Mouse (Mus musculus) stomach, embryonic 14.5 days (tissue): ENCODE measurements around the gene Timp3. TPM values are rescaled to one million over a fixed set of nuclear protein-coding genes. Genes with fewer than 3 reads are reported as not detected.
A peak's percentile ranks its signal among the peaks of the same experiment; 100 is the strongest.

Source experiments
- ATAC-seq: fragments of 200-750 bp; cut with Nextera tagmentation; 2 replicates; pipeline ENCODE4 v1.8.0; 2017; ENCODE audit warnings: low read depth, moderate TSS enrichment; ENCODE audit not compliant: insufficient number of reproducible peaks, insufficient read depth, low FRiP score
- H3K27ac ChIP-seq: fragments of 300-500 bp; sonication (generic); 2 replicates; pipeline ENCODE4 v1.5.1; 2014; ENCODE audit warnings: mild to moderate bottlenecking, low read length, moderate library complexity, mixed read lengths
- H3K27me3 ChIP-seq: fragments of 300-500 bp; sonication (generic); 2 replicates; pipeline ENCODE4 v1.6.1; 2014; ENCODE audit warnings: low read length, control low read depth, mixed read lengths; ENCODE audit not compliant: control insufficient read depth, insufficient read depth
- H3K36me3 ChIP-seq: fragments of 300-500 bp; sonication (generic); 2 replicates; pipeline ENCODE4 v1.6.1; 2014; ENCODE audit warnings: mild to moderate bottlenecking, control low read depth, low read length, moderate library complexity, mixed read lengths; ENCODE audit not compliant: control insufficient read depth, insufficient read depth
- H3K4me1 ChIP-seq: fragments of 300-500 bp; sonication (generic); 2 replicates; pipeline ENCODE4 v1.6.1; 2014; ENCODE audit warnings: low read length, control low read depth, mixed read lengths; ENCODE audit not compliant: control insufficient read depth, insufficient read depth
- H3K4me2 ChIP-seq: fragments of 300-500 bp; sonication (generic); replicated peaks from 2 replicates; pipeline ENCODE4 v1.6.1; 2014; ENCODE audit warnings: low read depth, low read length, control low read depth
- H3K4me3 ChIP-seq: fragments of 300-500 bp; sonication (generic); 2 replicates; pipeline ENCODE4 v1.5.1; 2014; ENCODE audit warnings: low read depth, low read length, control low read depth
- H3K9ac ChIP-seq: fragments of 300-500 bp; sonication (generic); replicated peaks from 2 replicates; pipeline ENCODE4 v1.6.1; 2014; ENCODE audit warnings: low read depth, mild to moderate bottlenecking, control low read depth, low read length, moderate library complexity, mixed read lengths
- H3K9me3 ChIP-seq: fragments of 300-500 bp; sonication (generic); 2 replicates; pipeline ENCODE4 v1.6.1; 2016; ENCODE audit warnings: low read depth, low read length, control low read depth; ENCODE audit not compliant: control insufficient read depth
- WGBS: fragments of 180-500 bp; shearing (Covaris S2); extraction: QIAGEN DNeasy Blood & Tissue Kit; methylation state at CpG from one replicate; pipeline ENCODE4 v1.1.7; 2014; 5-methylcytosine and 5-hydroxymethylcytosine counted together
- polyA plus RNA-seq: library from polyadenylated mRNA; unstranded; fragments of >200 nt; fragmentation: Nextera tagmentation; extraction: Ambion mirVana; gene quantifications from 2 replicates; pipeline ENCODE4 v1.2.1, GENCODE M21; 2014

The Timp3 gene
- polyA plus RNA-seq, 1 experiment from 2014 or later = 88.0 TPM

DNA sequence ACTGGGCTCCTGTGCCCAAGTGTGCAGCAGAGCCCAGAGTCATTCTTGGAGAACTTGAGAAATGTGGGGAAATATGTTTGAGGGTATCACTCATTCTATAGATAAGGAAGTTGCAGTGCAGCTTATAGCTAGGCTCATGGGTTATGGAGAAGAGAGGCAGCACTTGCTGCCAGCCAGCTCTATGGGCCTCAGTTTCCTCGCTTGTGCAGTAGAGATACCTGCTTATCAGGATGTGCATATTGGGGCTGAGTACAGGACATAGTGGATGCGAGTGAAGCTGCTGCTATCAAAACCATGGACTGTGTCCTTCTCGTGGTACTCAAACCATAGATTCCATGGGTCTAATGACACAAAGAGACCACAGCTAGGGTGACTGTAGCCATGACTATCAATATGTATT is 52.3 kb downstream of the Timp3 start:
- WGBS = 89% methylated on average over 3 of the region's 3 CpGs
- no peak for ATAC-seq
- Histone ChIP-seq H3K27ac (no peak overlapping the region), H3K9ac (no peak overlapping the region), H3K4me1 (no peaks in the 10 kb centered on the region), H3K4me3 (no peak overlapping the region), H3K9me3 (no peaks in the 10 kb centered on the region), H3K4me2 (no peak overlapping the region), H3K27me3 (no peaks in the 10 kb centered on the region), H3K36me3 (no peaks in the 10 kb centered on the region)

DNA sequence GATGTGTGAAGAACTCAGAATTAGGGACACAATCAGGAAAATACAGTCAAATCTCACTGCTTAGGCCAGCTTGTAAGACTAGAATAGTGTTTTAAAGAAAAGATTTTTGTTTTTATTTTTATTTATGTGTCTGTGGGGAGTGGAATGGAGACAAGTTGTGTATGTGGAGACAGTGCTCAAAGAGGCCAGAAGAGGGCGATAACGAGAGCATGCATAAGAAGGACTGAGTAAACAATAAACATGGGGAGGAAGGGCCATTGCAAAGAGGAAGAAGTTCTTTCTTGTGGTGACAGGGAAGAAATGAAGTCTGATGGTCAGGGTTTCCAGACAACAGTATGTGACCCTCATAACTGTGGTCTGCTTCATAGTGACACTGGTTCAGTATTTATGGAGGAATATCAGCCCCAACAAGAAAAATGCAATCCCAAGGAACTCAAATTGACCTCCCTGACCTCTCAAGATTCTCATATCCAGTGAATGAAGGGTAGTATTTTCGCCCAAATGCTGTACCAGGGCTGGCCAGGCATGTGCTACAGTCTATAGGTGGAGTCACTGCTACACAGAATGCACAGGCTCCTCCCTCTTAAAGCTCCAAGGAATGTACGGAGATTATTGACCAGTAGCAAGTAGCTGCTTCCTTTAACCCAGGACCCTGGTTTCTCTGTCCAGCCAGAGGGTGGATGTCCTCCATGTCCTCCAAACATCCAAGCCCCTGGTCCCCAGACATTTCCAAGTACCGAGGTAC is 56.8 kb downstream of the Timp3 start:
- WGBS = 60% methylated on average over 5 of the region's 5 CpGs

DNA sequence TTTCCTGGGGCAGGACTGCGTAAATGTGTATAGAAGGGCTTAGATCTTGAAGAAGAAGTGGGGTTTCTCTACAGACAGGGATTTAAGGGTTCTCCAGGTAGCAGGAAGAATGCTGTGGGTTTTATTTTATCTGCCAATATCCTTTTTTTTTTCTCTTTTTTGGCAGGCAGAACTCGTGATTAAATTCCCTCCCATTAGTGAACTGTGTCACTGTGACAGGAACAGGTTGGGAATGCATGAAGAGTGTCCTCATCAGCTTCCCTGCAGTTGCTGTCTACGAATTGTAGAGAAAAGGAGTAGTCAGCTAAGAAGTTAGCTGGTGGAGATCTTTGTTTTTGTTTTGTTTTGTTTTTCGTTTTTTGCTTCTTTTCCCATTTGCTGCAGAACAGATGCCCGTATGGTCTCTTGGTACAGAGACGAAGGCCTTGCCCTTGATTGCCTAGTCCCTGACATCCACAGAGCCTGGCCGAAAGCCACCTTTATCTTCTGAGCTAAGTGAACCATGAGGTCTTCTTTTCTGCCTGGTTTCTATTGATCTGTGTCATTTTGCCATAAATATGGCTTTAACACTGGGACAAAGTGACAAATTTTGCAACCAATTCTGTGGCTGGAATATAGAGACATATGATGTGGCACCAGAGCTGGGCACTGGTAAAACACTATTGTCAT is 58.3 kb downstream of the Timp3 start:
- Histone ChIP-seq H3K9me3 (no peaks in the 10 kb centered on the region), H3K9ac (no peak overlapping the region), H3K4me2 (no peak overlapping the region), H3K4me3 (no peak overlapping the region), H3K27ac (no peak overlapping the region), H3K36me3 (no peaks in the 10 kb centered on the region), H3K4me1 (peaks cover 6% of the 10 kb centered on the region; the same call in 1 of the 2 replicates), H3K27me3 (no peaks in the 10 kb centered on the region)
- 79% methylated on average over 7 of the region's 7 CpGs for WGBS
- no peak for ATAC-seq

More for the DNA sequence above, 56.8 kb downstream of the Timp3 start:
- Histone ChIP-seq H3K9ac (no peak overlapping the region), H3K27ac (no peak overlapping the region), H3K36me3 (no peaks in the 10 kb centered on the region), H3K4me3 (no peak overlapping the region), H3K9me3 (no peaks in the 10 kb centered on the region), H3K4me2 (no peak overlapping the region), H3K27me3 (no peaks in the 10 kb centered on the region), H3K4me1 (no peaks in the 10 kb centered on the region)
- no peak for ATAC-seq

DNA sequence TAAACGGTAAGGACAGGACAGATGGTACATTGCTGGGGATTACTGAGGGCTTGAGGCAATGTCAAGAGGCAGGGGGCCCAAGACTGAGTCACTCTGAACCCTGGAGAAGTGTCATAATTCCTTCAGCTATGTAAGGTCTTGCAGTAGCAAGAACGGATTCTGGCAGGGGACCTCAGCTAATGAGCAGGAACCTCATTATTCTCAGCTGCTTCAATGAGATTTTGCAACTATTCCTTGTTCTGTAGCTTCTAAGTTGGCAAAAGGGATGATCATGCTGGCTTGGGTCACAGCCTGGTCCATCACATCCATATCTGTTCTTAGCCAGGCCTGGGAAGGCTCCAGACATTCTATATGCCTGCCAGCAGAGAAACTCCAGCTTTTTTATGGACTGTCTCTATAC is 59.0 kb downstream of the Timp3 start:
- 51% methylated on average over 2 of the region's 2 CpGs for WGBS
- peaks cover 13% of the 10 kb centered on the region for H3K4me1 ChIP-seq
- H3K4me3 ChIP-seq = no peak overlapping the region
- no peak for ATAC-seq
- H3K27ac ChIP-seq = no peak overlapping the region
- H3K9me3 ChIP-seq = no peaks in the 10 kb centered on the region
- H3K9ac ChIP-seq = no peak overlapping the region
- no peaks in the 10 kb centered on the region for H3K36me3 ChIP-seq
- no peak overlapping the region for H3K4me2 ChIP-seq
- H3K27me3 ChIP-seq = no peaks in the 10 kb centered on the region

DNA sequence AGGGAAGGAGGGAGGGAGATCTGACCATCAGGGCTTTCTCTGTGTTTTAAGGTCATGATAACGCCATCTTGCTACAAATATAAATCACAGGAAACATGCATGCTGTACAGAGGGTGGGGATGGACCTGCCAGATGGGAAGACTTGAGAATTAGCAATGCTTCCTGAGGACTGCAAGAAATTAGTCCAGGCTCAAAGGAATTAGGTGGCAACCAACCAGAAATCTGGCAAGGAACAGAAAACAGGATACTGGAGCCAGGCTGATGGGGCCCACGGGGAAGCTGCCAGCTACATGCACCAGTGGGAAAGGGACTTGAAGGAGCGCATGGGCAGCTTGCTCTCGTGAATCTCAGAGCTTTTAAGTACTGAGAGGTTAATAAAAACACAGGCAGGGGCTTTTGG is 59.5 kb downstream of the Timp3 start:
- 60% methylated on average over 4 of the region's 4 CpGs for WGBS
- Histone ChIP-seq H3K36me3 (no peaks in the 10 kb centered on the region), H3K4me1 (peaks cover 13% of the 10 kb centered on the region), H3K9ac (no peak overlapping the region), H3K27ac (no peak overlapping the region), H3K27me3 (no peaks in the 10 kb centered on the region), H3K4me3 (no peak overlapping the region), H3K9me3 (no peaks in the 10 kb centered on the region), H3K4me2 (no peak overlapping the region)
- no peak for ATAC-seq

DNA sequence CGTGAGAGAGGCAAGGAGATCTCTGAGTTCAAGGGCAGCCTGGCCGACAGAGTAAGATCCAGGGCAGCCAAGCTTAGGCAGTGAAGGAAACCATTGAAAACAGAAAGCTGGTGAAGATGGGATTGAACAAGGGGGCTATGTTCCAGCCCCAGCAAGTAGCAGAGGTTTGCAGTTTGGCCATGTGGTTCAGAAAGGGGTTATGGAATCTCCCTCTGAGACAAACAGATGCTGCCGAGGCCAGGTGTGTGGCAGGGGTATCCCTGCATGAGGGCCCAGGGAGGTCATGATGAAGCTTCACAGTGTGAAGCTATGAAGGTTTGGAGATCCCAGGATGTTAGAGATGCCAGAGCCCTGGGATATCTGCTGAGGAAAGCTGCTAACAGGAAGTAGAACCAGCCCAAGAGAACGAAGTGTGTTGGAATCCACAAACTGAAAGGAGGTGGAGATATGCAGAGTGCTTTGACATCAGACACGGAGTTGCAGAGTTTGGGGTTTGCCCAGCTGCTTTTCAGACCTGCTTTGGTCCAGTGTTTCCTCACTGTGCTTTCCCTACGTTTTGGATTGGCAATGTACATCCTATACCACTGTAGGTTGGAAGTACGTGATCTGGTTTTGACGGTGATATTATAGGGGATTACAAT is 63.6 kb downstream of the Timp3 start:
- Histone ChIP-seq H3K9me3 (no peaks in the 10 kb centered on the region), H3K4me1 (peaks cover 25% of the 10 kb centered on the region)
- 70% methylated on average over 8 of the region's 8 CpGs for WGBS

DNA sequence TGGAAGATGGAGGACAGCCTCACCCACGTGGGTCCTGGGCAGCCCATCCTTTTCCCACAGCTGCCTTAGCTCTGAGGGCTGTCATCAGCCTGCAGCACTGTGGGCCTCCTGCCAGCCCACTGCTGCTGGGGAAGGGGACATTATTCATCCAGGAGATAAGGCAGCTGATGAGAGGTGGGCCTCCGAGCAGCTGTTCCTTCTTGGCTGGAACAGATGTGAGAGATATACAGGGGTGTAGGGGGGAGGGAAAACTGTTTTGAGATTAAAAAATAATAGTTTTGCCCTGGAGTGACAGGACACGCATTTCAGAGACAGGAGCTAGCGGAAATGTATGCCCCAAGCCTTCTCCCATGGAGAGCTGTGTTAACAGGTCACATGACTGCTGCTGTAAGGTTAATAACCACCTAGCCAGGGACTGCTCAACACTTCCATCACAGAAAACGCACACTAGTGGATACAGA is 65.5 kb downstream of the Timp3 start:
- 24% methylated on average over 5 of the region's 5 CpGs for WGBS
- H3K27ac ChIP-seq = no peak overlapping the region

More for the DNA sequence above, 63.6 kb downstream of the Timp3 start:
- Histone ChIP-seq H3K36me3 (no peaks in the 10 kb centered on the region), H3K27ac (no peak overlapping the region), H3K27me3 (no peaks in the 10 kb centered on the region), H3K4me2 (no peak overlapping the region), H3K9ac (no peak overlapping the region), H3K4me3 (no peak overlapping the region)
- ATAC-seq = no peak

DNA sequence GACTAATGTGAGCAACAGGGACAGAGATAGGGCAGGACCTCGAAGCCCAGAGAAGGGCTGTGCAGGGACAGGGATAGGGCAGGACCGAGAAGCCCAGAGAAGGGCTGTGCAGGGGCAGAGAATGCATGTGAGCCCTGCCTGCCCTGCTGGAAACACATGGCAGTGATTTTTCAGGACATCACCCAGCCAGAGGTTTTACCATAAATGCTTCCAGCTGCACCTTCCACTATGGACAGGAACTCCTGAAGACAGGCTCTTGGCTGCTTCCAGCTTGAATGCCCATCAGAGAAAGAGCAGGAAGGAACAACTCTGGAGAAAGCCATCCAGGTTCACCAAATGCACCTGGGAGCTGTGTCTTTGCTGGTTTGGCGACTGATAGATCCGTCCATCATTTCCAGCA is 67.2 kb downstream of the Timp3 start:
- no peaks in the 10 kb centered on the region for H3K9me3 ChIP-seq
- ATAC-seq = no peak
- H3K9ac ChIP-seq = no peak overlapping the region
- H3K36me3 ChIP-seq = no peaks in the 10 kb centered on the region
- no peak overlapping the region for H3K4me3 ChIP-seq
- no peaks in the 10 kb centered on the region for H3K27me3 ChIP-seq
- no peak overlapping the region for H3K4me2 ChIP-seq
- H3K4me1 ChIP-seq = peaks cover 25% of the 10 kb centered on the region
- no peak overlapping the region for H3K27ac ChIP-seq
- WGBS = 81% methylated on average over 4 of the region's 4 CpGs

More for the DNA sequence above, 65.5 kb downstream of the Timp3 start:
- Histone ChIP-seq H3K4me3 (no peak overlapping the region), H3K27me3 (no peaks in the 10 kb centered on the region), H3K36me3 (no peaks in the 10 kb centered on the region), H3K9me3 (no peaks in the 10 kb centered on the region), H3K9ac (no peak overlapping the region), H3K4me2 (no peak overlapping the region), H3K4me1 (peaks cover 25% of the 10 kb centered on the region)
- peak; percentile 90 for ATAC-seq
